Mouse (Mus musculus) B cell, adult 62 days (primary cell): ENCODE results near the gene Gm10837. TPM values are rescaled to one million over a fixed set of nuclear protein-coding genes. Genes with fewer than 3 reads are reported as not detected.

Experiments
- total RNA-seq: library from RNA; stranded (reverse); gene quantifications from 4 replicates; pipeline ENCODE4 v1.2.4, GENCODE M21; 2023

Gm10837 gene
- total RNA-seq, result not detected in 4 replicates

DNA sequence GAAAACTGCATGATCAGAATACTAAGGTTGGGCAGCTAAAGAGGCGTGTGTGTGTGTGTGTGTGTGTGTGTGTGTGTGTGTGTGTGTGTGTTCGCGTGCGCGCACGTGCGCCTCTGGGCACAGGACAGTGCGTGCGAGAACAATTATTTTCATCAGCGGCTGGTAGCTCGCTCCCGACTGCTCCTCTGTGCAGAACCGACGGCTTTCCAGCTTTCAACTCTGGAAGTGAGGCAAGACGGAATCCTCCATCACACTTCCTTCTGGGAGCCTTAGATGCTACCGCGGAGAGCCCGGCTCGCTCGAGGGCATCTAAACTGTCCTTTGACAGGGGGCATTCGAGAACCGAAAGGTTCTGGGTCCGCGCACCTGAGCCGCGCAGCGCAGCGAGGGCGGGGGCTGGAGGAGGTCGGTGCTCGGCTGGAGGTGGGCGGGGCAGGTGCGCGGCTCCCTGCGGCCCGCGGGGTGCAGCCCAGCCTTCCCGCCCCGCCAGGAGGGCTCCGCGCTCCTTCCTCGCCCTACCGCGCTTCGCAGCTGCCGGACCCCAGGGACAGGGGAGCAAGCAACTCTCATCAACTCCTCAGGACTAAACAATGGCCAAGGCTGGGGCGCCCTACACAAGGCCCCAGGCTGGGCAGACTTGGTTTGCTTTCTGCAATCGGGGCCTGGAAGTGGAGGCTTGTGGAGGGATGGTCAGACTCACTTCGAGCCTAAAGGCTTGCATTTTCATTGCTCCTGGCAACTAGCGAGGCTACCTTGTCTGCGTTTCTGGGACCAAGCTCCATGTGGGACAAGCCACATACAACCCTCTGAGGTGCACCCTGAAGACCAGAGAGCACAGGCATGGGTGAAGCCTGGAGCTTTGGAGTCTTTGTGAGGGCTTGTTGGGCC is at the start of gene Gm10837:
TSS of gene Gm10837 (plus strand) at position 146 of the 888 bp plus-strand sequence.

GRCm38 (mm10) chr14:122450496-122451382 is 39.6 kb upstream of the Gm10837 start, which contains the start of gene Gm5089:
Gm5089 (minus strand) TSS chr14:122451115.

GRCm38 (mm10) chr14:122464763-122465741 is 25.3 kb upstream of the Gm10837 start, which contains the start of gene Zic5:
Zic5 (minus strand) TSS chr14:122465677.

GRCm38 (mm10) chr14:122474891-122475556 is 15.4 kb upstream of the Gm10837 start, which contains the start of gene Zic2:
Zic2 (plus strand) TSS chr14:122475435.

DNA sequence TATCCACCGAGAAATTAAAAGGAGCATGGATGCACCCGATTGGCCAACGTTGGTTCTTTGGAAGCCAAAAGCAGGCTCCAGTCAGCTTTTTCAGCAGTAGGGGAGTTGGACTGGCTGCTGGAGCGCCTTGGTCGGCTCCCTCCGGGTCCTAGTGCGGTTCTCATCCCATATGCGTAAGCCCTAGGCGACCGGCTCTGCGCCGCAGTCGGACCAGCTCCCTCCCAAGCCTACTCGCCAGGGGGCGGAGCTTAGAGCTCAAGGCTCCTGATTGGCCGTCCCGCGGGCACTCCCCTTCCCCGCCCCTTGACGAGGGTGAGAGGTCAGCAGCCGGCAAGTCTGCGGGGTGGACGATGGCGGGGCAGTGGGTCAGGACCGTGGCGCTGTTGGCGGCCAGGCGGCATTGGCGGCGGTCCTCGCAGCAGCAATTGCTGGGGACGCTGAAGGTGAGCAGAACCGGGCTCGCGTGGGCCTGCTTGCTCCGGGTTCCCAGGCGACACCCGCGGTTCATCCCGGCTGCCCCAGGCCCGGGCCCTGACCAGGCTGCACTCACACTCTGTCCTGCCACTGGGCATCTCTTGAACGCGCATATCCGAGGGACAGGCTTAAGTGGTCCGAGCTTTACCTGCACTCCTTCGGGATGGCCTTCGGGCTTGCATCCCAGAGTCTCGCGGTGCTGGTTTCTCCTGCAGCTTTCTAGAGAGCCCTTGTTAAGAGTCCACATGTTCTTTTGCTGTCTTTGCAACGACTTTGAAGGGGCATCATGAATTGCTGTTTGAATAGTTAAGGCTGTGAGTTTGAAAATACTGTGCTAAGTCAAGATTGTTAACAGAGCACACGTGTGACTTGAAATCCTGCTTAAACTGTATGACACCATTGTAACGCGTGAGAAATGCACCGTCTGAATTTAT is 43.9 kb downstream of the Gm10837 start, which contains the start of gene Pcca:
TSS of gene Pcca (plus strand) at position 308 of the 908 bp plus-strand sequence.

Other genes starting within 250 kb of the Gm10837 start
- gene Gm5089, start 39.5 kb upstream of the Gm10837 start, total RNA-seq, result not detected in 4 replicates
- gene Zic5, start 24.9 kb upstream of the Gm10837 start, total RNA-seq, result 0.12 to 0.56 TPM in 2 of 4 replicates, not detected in the others
- gene Zic2, start 15.2 kb upstream of the Gm10837 start, total RNA-seq, result not detected in 4 replicates
- gene Pcca, start 43.7 kb downstream of the Gm10837 start, total RNA-seq, result 22.4 to 29.9 TPM (median 29.2 TPM) in 4 replicates